Comparison of ENCODE assay signal across 26 mouse cellular contexts in genomic region chr10:66933689-66934088, GRCm38 (mm10).
DNase-seq lines count a peak whose midpoint lies in the region; ATAC-seq and TF ChIP-seq lines count a peak whose summit lies in the region.
"Had no signal": no experiment of that assay in that cellular context is flagged by ENCODE, and none has a peak within 500 bp of the region (broad histone marks: within the 10 kb centered on the region; RNA-seq: fewer than 3 reads in every experiment).

No protein-coding gene starts in this region.

- 42% methylated on average over 7 of the region's 7 CpGs for WGBS in neural tube, embryonic 13.5 days

- no peak overlapping the region for H3K9ac ChIP-seq in neural tube, embryonic 13.5 days
- H3K9ac ChIP-seq in CH12.LX (ENCODE audit: insufficient read depth, low read depth), result no peak overlapping the region
- H3K9ac ChIP-seq: embryonic facial prominence, embryonic 13.5 days; forebrain, embryonic 12.5 days; forebrain, embryonic 15.5 days; heart, embryonic 13.5 days; hindbrain, embryonic 12.5 days; hindbrain, embryonic 15.5 days had no signal

- H3K4me2 ChIP-seq in neural tube, embryonic 13.5 days, result no peak overlapping the region
- peak overlapping the region; percentile 5; the same call in 1 of the 2 replicates for H3K4me2 ChIP-seq in CH12.LX (ENCODE audit: insufficient read depth, low read depth, poor library complexity, severe bottlenecking)
- H3K4me2 ChIP-seq: embryonic facial prominence, embryonic 13.5 days; forebrain, embryonic 12.5 days; forebrain, embryonic 15.5 days; heart, embryonic 13.5 days; hindbrain, embryonic 12.5 days; hindbrain, embryonic 15.5 days had no signal

- H3K4me3 ChIP-seq in neural tube, embryonic 13.5 days, result no peak overlapping the region
- H3K4me3 ChIP-seq in CH12.LX (replicated peaks in 1 of 3; ENCODE audit: low read depth in 2 of 3, low read length in 2 of 3, poor library complexity in 1 of 3), result no peak overlapping the region
- H3K4me3 ChIP-seq: embryonic facial prominence, embryonic 10.5 days; embryonic facial prominence, embryonic 13.5 days; erythroblast, embryonic 14.5 days; forebrain, embryonic 12.5 days; forebrain, embryonic 15.5 days; heart, adult 2 months; heart, embryonic 10.5 days; heart, embryonic 13.5 days; hindbrain, embryonic 12.5 days; hindbrain, embryonic 15.5 days had no signal

- H3K9me3 ChIP-seq in neural tube, embryonic 13.5 days, result no peaks in the 10 kb centered on the region
- H3K9me3 ChIP-seq in CH12.LX (replicated peaks; ENCODE audit: low read length), result no peaks in the 10 kb centered on the region
- H3K9me3 ChIP-seq: embryonic facial prominence, embryonic 10.5 days; embryonic facial prominence, embryonic 13.5 days; forebrain, embryonic 12.5 days; forebrain, embryonic 15.5 days; G1E; heart, embryonic 10.5 days; heart, embryonic 13.5 days; hindbrain, embryonic 12.5 days; hindbrain, embryonic 15.5 days had no signal

- no peaks in the 10 kb centered on the region for H3K27me3 ChIP-seq in neural tube, embryonic 13.5 days
- no peaks in the 10 kb centered on the region for H3K27me3 ChIP-seq in CH12.LX (replicated peaks)
- H3K27me3 ChIP-seq: embryonic facial prominence, embryonic 13.5 days; forebrain, embryonic 12.5 days; forebrain, embryonic 15.5 days; heart, embryonic 13.5 days; hindbrain, embryonic 12.5 days; hindbrain, embryonic 15.5 days; Patski had no signal

- TF ChIP-seq RAD21 in CH12.LX (IDR thresholded peaks at IDR 0.05; ENCODE audit: low read depth, low read length), result no peak

- H3K36me3 ChIP-seq in neural tube, embryonic 13.5 days, result no peaks in the 10 kb centered on the region
- no peaks in the 10 kb centered on the region for H3K36me3 ChIP-seq in CH12.LX (replicated peaks in 1 of 2; ENCODE audit: control insufficient read depth in 1 of 2, insufficient read depth in 1 of 2, low read length in 1 of 2)
- H3K36me3 ChIP-seq: embryonic facial prominence, embryonic 10.5 days; embryonic facial prominence, embryonic 13.5 days; forebrain, embryonic 12.5 days; forebrain, embryonic 15.5 days; G1E; heart, embryonic 10.5 days; heart, embryonic 13.5 days; hindbrain, embryonic 12.5 days; hindbrain, embryonic 15.5 days had no signal

- TF ChIP-seq CTCF in CH12.LX (conservative IDR thresholded peaks at IDR 0.05 in 1 of 2, IDR thresholded peaks at IDR 0.05 in 1 of 2; ENCODE audit: low read depth in 2 of 2, low read length in 2 of 2), result no peak

- no peak for TF ChIP-seq POLR2A in CH12.LX (IDR thresholded peaks at IDR 0.05; ENCODE audit: low read depth, low read length)

- intact Hi-C loops in heart, postnatal 36 days (cut with DNase I), result no loop called here

- ATAC-seq in neural tube, embryonic 13.5 days (ENCODE audit: low read depth), result peak; percentile 61; the same call in 1 of the 2 replicates
- ATAC-seq: forebrain, embryonic 15.5 days; Patski had no signal

- peaks cover 4% of the 10 kb centered on the region; the same call in 1 of the 2 replicates for H3K4me1 ChIP-seq in neural tube, embryonic 13.5 days (replicated peaks)
- H3K4me1 ChIP-seq in CH12.LX (ENCODE audit: control insufficient read depth in 1 of 2, insufficient read depth in 2 of 2), result peaks cover 10 to 58% of the 10 kb centered on the region in 2 experiments
- H3K4me1 ChIP-seq: embryonic facial prominence, embryonic 10.5 days; embryonic facial prominence, embryonic 13.5 days; forebrain, embryonic 12.5 days; forebrain, embryonic 15.5 days; hindbrain, embryonic 12.5 days; hindbrain, embryonic 15.5 days had no signal

- in situ Hi-C loops in CH12.LX (cut with MboI; ENCODE audit: low pct_ligation_motif_present, low pct_unique_long_range_greater_than_20kb, low sequenced_read_pairs), result no loop called here

- DNase-seq in heart, adult 11 months, result peak; percentile 76
- DNase-seq in heart, postnatal 36 days, result no peak
- DNase-seq in neural tube, embryonic 10.5 days (ENCODE audit: extremely low spot score, low spot score), result no peak
- no peak for DNase-seq in CH12.LX (ENCODE audit: extremely low read depth)
- DNase-seq in embryo, embryonic 11 days, result no peak
- DNase-seq: adrenal gland, postnatal 10 days; adrenal gland, postnatal 36 days; cerebellum, adult 11 months; cerebellum, adult 2 months; cerebellum, adult 9-11 months; cerebellum, postnatal 25 days; gastrocnemius, postnatal 25 days; heart, adult 2 months; heart, postnatal 14 days had no signal

- no peaks in the 10 kb centered on the region for H3K79me2 ChIP-seq in CH12.LX (replicated peaks; ENCODE audit: control insufficient read depth, extremely low read depth, insufficient read depth, poor library complexity, severe bottlenecking)

- TF ChIP-seq EP300 in CH12.LX (IDR thresholded peaks at IDR 0.05; ENCODE audit: low read length), result no peak

- dilution Hi-C loops in CH12.LX (cut with MboI; ENCODE audit: extremely low pct_ligation_motif_present, extremely low pct_unique_long_range_greater_than_20kb, low sequenced_read_pairs), result no loop called here

- no peak overlapping the region for H3K27ac ChIP-seq in neural tube, embryonic 13.5 days (replicated peaks)
- H3K27ac ChIP-seq in CH12.LX (ENCODE audit: insufficient read depth, low read depth), result no peak overlapping the region
- H3K27ac ChIP-seq: embryonic facial prominence, embryonic 10.5 days; embryonic facial prominence, embryonic 13.5 days; forebrain, embryonic 12.5 days; forebrain, embryonic 15.5 days; heart, adult 2 months; heart, embryonic 10.5 days; heart, embryonic 13.5 days; hindbrain, embryonic 12.5 days; hindbrain, embryonic 15.5 days had no signal

TF ChIP-seq in CH12.LX, 34 proteins besides CTCF, POLR2A, EP300 and RAD21:
- TF ChIP-seq TBP (conservative IDR thresholded peaks at IDR 0.05; ENCODE audit: low read depth, low read length) (no peak), RCOR1 (conservative IDR thresholded peaks at IDR 0.05; ENCODE audit: low read depth, low read length) (no peak), BHLHE40 (IDR thresholded peaks at IDR 0.05; ENCODE audit: low read depth, low read length) (peak; percentile 82), CHD1 (IDR thresholded peaks at IDR 0.05; ENCODE audit: low read depth, low read length) (0 out of 2 replicates have a peak, but pooled peaks have one; percentile 5)
